Mouse (Mus musculus): ENCODE measurements around the gene Nbea.

Gene Nbea

DNA sequence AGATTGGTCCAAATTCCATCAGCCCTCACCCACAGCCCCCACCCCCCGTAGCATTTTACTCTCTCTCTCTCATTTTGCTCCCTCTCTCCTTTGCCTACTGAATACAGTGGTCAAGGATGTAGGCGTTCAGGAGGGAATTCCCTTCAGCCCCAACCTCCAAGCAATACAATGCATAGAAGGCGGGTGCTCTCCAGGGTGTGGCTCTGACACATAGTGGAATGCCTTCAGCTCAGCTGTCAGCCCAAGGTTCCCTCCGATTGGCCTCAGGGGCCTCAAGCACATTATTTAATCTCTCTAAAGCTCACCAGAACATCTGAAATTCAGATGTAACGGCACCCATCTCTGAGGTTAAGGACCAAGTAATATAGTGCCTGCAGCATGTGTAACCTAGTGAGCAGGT, 590.2 kb downstream of the Nbea start:
- no peak for DNase-seq (ENCODE audit: low spot score)

DNA sequence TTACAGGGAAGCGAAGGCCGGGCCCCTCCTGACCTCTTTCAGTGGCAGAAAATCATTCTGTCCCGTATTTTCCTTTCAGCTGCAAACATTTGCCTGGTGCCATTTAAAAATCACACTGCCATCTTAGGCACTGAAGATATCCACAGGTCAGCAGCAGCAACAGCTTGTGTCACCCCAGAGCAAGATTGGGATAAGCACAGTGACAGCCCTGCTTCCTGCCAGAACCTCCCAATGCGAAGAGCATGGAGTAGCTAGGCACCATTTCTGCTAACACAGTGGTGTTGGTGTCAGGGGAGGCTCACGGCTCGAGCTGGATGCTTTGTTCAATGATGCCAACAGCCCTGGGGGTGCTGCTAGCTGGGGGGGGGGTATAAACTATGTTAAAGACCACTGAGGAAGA, 592.8 kb downstream of the Nbea start:
- DNase-seq (ENCODE audit: low spot score), result no peak

- DNase-seq (ENCODE audit: low spot score), result no peak
Observed at GRCm38 (mm10) chr3:55590291-55590690, 593.2 kb downstream of the Nbea start.

DNA sequence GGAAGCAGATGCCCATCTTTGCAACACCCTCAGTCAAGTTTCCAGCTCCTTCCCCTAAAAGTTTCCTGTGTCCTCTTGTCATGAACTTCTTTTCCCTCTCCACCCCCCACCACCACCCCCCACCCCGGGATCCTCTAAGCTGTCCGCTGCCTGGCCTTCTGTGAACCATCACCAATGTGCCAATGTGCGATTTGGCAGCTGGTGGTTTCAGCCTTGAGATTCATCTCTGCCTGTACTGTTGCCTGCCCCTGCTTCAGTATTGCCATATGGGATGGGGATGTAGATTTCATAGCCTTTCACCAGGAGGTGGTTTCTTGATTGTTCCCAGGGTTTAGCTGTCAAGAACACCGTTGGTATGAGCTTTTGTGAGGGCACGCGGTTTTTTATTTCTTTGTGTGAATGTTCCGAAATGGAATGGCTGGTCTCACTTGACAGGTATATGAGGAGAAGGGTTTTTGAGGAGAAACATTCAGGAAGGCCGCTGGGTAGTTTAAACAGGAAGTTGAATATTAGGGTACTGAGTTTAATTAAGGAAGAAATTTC, 594.0 kb downstream of the Nbea start:
- no peak for DNase-seq (ENCODE audit: low spot score)

- no peak for DNase-seq (ENCODE audit: low spot score)
Observed at GRCm38 (mm10) chr3:55587972-55588946, 595.2 kb downstream of the Nbea start.

GRCm38 (mm10) chr3:55587434-55587971, 596.0 kb downstream of the Nbea start:
- DNase-seq (ENCODE audit: low spot score), result no peak

Data from T-cell, adult 2 months (primary cell).